Mouse (Mus musculus): ENCODE results near the gene Nr2e3.
"Not testable (repeated sequence)": the region's sequence is repeated elsewhere in the genome, so short reads cannot be mapped to it uniquely, and the experiment has no call there.

Nr2e3 gene

GRCm38 (mm10) chr9:59960559-59960958, at the start of gene Nr2e3:
Gene Nr2e3, minus strand, starts transcription at chr9:59960659.
- no peak for DNase-seq (ENCODE audit: low spot score in 2 of 2)

- no peak for DNase-seq (ENCODE audit: low spot score in 2 of 2)
These were observed 48.5 kb upstream of the Nr2e3 start for GRCm38 (mm10) chr9:60008936-60009335.

GRCm38 (mm10) chr9:60002323-60002722, 41.9 kb upstream of the Nr2e3 start:
- no peak for DNase-seq (ENCODE audit: low spot score in 2 of 2)

GRCm38 (mm10) chr9:60001444-60001843, 41.0 kb upstream of the Nr2e3 start:
- no peak for DNase-seq (ENCODE audit: low spot score in 2 of 2)

GRCm38 (mm10) chr9:59997725-59998124, 37.3 kb upstream of the Nr2e3 start:
- no peak for DNase-seq (ENCODE audit: low spot score in 2 of 2)

GRCm38 (mm10) chr9:59991407-59991806, 30.9 kb upstream of the Nr2e3 start:
- DNase-seq (ENCODE audit: low spot score in 2 of 2) = no peak

GRCm38 (mm10) chr9:59989864-59990263, 29.4 kb upstream of the Nr2e3 start:
- peak in 1 of 2 experiments; percentile 20 for DNase-seq (ENCODE audit: low spot score in 2 of 2)

- no peak for DNase-seq (ENCODE audit: low spot score in 2 of 2)
These were observed 25.6 kb upstream of the Nr2e3 start for GRCm38 (mm10) chr9:59985900-59986572.

- DNase-seq (ENCODE audit: low spot score in 2 of 2) = no peak
These were observed 20.7 kb upstream of the Nr2e3 start for GRCm38 (mm10) chr9:59981116-59981515.

- DNase-seq (ENCODE audit: low spot score in 2 of 2) = no peak
These were observed 10.8 kb upstream of the Nr2e3 start for GRCm38 (mm10) chr9:59971263-59971662.

- DNase-seq (ENCODE audit: low spot score in 2 of 2) = peak; percentile 16 to 25
These were observed 8.9 kb upstream of the Nr2e3 start for GRCm38 (mm10) chr9:59969383-59969782.

GRCm38 (mm10) chr9:59965046-59965445, 4.6 kb upstream of the Nr2e3 start:
- no peak for DNase-seq (ENCODE audit: low spot score in 2 of 2)

- no peak for DNase-seq (ENCODE audit: low spot score in 2 of 2)
These were observed 3.9 kb upstream of the Nr2e3 start for GRCm38 (mm10) chr9:59964367-59964766.

GRCm38 (mm10) chr9:59961201-59961955, 919 bp upstream of the Nr2e3 start:
- DNase-seq (ENCODE audit: low spot score in 2 of 2) = no peak

- DNase-seq (ENCODE audit: low spot score in 2 of 2) = peak; percentile 62 to 65
These were observed 1.2 kb downstream of the Nr2e3 start for GRCm38 (mm10) chr9:59959276-59959675.

GRCm38 (mm10) chr9:59958115-59958514, 2.3 kb downstream of the Nr2e3 start:
- DNase-seq (ENCODE audit: low spot score in 2 of 2) = not testable (repeated sequence)

GRCm38 (mm10) chr9:59956496-59956895, 4.0 kb downstream of the Nr2e3 start:
- no peak for DNase-seq (ENCODE audit: low spot score in 2 of 2)

GRCm38 (mm10) chr9:59955692-59956091, 4.8 kb downstream of the Nr2e3 start:
- DNase-seq (ENCODE audit: low spot score in 2 of 2) = no peak

- DNase-seq (ENCODE audit: low spot score in 2 of 2) = no peak
These were observed 5.3 kb downstream of the Nr2e3 start for GRCm38 (mm10) chr9:59955199-59955598.

- no peak for DNase-seq (ENCODE audit: low spot score in 2 of 2)
These were observed 6.9 kb downstream of the Nr2e3 start for GRCm38 (mm10) chr9:59953556-59953955.

- no peak for DNase-seq (ENCODE audit: low spot score in 2 of 2)
These were observed 7.9 kb downstream of the Nr2e3 start for GRCm38 (mm10) chr9:59952515-59953070.

GRCm38 (mm10) chr9:59951943-59952342, 8.5 kb downstream of the Nr2e3 start:
- DNase-seq (ENCODE audit: low spot score in 2 of 2) = no peak

All from spleen, postnatal 36 days (tissue).